Mouse (Mus musculus): ENCODE data around the gene Arih2. TPM values are rescaled to one million over a fixed set of nuclear protein-coding genes. Genes with fewer than 3 reads are reported as not detected.
"Not testable (repeated sequence)": the region's sequence is repeated elsewhere in the genome, so short reads cannot be mapped to it uniquely, and the experiment has no call there.

The Arih2 gene
- polyA plus RNA-seq, 1 experiment = 53.7 TPM

DNA sequence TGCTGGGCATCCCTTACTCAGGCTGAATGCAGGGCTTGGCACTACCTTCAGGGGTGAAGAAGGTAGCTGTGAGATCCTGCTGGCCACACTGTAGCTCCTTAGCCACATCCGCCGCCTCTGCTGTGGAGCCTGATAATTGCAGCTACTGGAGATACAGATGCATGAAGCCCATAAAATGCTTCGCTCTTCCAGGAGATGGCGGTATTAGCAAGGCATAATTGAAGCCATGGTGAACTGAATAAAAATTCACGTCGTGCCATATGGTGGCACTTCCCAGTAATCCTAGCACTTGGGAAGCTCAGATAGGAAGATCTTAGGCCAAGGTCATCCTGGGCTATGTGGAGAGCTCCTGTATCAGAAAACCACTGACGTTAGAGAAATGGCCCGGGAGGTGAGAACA, 20.7 kb upstream of the Arih2 start:
- Histone ChIP-seq H3K4me1 (ENCODE audit: control insufficient read depth, insufficient read depth, low read length) (no peaks in the 10 kb centered on the region), H3K4me3 (replicated peaks; ENCODE audit: insufficient read depth, low read depth, low read length) (no peak overlapping the region), H3K27me3 (ENCODE audit: control insufficient read depth, insufficient read depth, low read length) (no peaks in the 10 kb centered on the region; the same call in 1 of the 2 replicates), H3K27ac (ENCODE audit: insufficient read depth, low read length) (no peak overlapping the region)
- WGBS = 53% methylated on average over 8 of the region's 8 CpGs
- DNase-seq = no peak
- no peak for TF ChIP-seq CTCF (IDR thresholded peaks at IDR 0.05; ENCODE audit: borderline replicate concordance, insufficient read depth, low read depth, low read length)
- TF ChIP-seq POLR2A (IDR thresholded peaks at IDR 0.05; ENCODE audit: borderline replicate concordance, insufficient read depth, low read length) = no peak

DNA sequence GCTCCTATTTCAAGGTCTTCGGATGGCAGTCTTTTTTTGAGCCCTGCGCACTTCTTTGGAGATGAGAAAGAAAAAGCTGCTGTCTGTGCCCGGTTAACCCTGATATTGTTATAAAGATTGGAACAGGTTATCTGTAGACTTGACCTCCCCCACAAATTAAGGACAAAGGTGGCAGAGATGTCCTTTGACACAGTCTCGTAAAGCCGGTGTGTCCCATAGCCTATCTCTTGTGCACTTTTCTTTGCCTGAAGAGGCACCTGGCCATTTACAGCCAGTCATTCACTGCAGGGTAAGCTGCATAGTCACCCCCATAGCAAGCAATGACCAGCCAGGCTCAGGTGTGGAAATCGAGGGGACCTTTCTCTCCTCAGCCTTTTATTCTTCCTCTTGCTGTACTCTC, 13.5 kb upstream of the Arih2 start:
- TF ChIP-seq CTCF (IDR thresholded peaks at IDR 0.05; ENCODE audit: borderline replicate concordance, insufficient read depth, low read depth, low read length) (no peak), POLR2A (IDR thresholded peaks at IDR 0.05; ENCODE audit: borderline replicate concordance, insufficient read depth, low read length) (no peak)
- peak in 1 of 2 experiments; percentile 14 for DNase-seq
- H3K4me1 ChIP-seq (ENCODE audit: control insufficient read depth, insufficient read depth, low read length) = peaks cover 3% of the 10 kb centered on the region; the same call in 1 of the 2 replicates
- no peak overlapping the region for H3K27ac ChIP-seq (ENCODE audit: insufficient read depth, low read length)
- no peaks in the 10 kb centered on the region for H3K27me3 ChIP-seq (ENCODE audit: control insufficient read depth, insufficient read depth, low read length)
- peak overlapping the region; percentile 89 for H3K4me3 ChIP-seq (replicated peaks; ENCODE audit: insufficient read depth, low read depth, low read length)
- WGBS = 42% methylated on average over 6 of the region's 6 CpGs

DNA sequence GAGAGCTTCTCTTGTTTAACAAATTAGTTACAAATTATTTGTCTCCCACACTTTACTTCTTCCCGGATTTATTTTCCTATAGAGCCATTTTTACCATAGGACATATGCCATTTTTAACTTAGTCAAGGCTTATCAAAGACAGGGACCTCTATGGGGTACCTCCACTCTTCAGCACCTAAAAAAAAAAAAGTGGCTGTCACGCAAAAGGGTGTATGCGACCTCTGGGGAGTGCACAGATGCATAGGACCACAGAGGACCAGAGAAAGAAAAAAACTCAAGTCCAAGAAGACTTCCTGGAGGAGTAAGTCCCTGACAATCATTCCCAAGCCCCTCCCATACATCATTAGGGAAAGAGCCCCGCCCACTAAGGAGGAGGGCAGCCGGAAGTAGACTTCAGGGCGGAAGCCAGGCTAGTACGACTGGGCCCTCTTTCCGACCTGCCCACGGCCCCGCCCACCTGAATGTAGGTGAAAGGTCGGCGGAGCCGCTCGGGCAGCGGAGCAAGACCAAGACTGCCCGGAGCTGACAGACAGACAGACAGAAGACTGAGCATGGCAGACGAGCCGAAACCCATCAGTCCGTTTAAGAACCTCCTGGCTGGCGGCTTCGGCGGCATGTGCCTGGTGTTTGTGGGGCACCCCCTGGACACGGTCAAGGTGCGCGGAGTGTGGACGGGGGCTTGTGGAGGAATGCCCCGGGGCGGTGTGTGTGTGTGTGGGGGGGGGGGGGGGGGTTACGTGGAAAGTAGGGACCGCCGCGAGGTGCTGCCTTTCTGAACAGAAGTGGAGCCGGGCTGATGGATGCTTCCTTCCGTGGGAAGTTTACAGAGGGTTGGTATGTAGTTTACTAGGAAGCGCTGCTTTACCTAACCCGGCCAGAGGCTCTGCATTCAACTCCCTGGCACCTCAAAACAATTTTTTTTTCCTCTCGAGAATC, 12.8 kb upstream of the Arih2 start, which contains the start of gene Slc25a20:
Gene Slc25a20 (plus strand): TSS at position 412 of the 936 bp plus-strand sequence.
- WGBS = 3% methylated on average over 37 of the region's 37 CpGs

DNA sequence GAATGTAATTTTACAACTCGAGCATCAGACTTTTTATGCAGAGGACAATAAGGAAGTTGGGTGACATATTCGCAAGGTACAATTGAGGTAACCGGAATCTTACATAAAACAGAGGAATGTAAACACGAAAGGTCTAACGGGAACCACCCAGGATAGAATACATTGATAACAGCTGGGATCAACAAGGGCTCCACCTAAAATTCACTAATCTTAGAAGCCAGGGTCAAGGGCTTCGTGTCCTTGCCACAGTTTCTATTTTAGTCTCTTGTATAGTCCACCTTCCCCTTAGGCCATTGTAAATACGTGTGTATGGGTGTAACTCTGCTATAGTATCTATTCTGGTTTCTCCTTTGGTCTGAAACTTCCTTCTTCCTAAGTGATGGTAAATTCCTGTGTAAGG, 6.7 kb upstream of the Arih2 start:
- H3K4me3 ChIP-seq (replicated peaks; ENCODE audit: insufficient read depth, low read depth, low read length); H3K27ac ChIP-seq (ENCODE audit: insufficient read depth, low read length); H3K27me3 ChIP-seq (ENCODE audit: control insufficient read depth, insufficient read depth, low read length); H3K4me1 ChIP-seq (ENCODE audit: control insufficient read depth, insufficient read depth, low read length); DNase-seq: not testable (repeated sequence)
- 83% methylated on average over 7 of the region's 7 CpGs for WGBS

More for the DNA sequence above, 12.8 kb upstream of the Arih2 start, which contains the start of gene Slc25a20:
- DNase-seq = peak; percentile 72 to 76
- Histone ChIP-seq H3K4me3 (replicated peaks; ENCODE audit: insufficient read depth, low read depth, low read length) (peak within 1 kb of the TSS; percentile 89), H3K27me3 (ENCODE audit: control insufficient read depth, insufficient read depth, low read length) (no peaks in the 10 kb centered on the region), H3K27ac (ENCODE audit: insufficient read depth, low read length) (no peak within 1 kb of the TSS), H3K4me1 (ENCODE audit: control insufficient read depth, insufficient read depth, low read length) (peaks cover 3% of the 10 kb centered on the region; the same call in 1 of the 2 replicates)
- TF ChIP-seq POLR2A (IDR thresholded peaks at IDR 0.05; ENCODE audit: borderline replicate concordance, insufficient read depth, low read length) = peak; percentile 55; the same call in 1 of the 2 replicates
- no peak for TF ChIP-seq CTCF (IDR thresholded peaks at IDR 0.05; ENCODE audit: borderline replicate concordance, insufficient read depth, low read depth, low read length)

DNA sequence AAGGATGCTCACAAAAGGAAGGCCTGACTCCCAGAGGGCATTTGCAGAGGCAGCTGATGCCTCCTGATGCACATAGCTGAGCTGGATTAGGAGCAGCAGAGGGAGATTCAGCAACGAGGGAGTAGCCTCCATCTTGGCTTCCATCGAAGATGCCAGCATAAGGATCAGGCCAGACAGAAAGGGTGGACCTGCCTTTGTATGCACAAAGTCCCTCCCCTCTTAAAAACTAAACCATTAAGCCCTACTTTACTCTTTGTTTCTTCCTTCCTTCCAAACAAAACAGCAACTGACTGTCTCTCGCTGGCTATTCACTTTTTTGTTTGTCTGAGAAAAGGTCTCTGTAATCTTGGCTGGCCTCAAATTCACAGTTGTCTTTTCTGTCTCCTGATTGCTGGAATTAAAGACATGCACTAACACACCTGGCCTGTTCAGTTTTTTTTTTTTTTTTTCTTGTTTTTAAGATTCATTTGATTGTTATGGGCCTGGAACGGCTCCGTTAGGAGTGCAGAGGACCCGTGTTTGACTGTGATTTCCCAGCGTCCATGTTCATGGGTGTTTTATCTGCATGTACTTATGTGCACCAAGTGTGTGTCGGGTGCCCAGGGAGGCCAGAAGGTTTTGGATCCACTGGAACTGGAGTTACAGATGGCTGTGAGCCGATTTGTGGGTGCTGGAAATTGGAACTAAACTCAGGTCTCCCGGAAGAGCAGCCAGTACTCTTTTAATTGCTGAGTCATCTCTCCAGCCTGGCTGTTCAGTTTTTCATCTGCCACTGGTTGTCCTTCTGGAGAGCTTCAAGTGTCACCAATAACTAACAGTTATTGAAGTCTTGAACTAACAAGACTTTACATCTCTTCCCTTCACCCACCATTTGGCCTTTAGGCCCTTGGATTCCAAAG, 5.6 kb upstream of the Arih2 start:
- WGBS = 72% methylated on average over 10 of the region's 10 CpGs
- H3K4me3 ChIP-seq (replicated peaks; ENCODE audit: insufficient read depth, low read depth, low read length) = no peak overlapping the region
- no peak for DNase-seq
- TF ChIP-seq CTCF (IDR thresholded peaks at IDR 0.05; ENCODE audit: borderline replicate concordance, insufficient read depth, low read depth, low read length) = no peak
- H3K27me3 ChIP-seq (ENCODE audit: control insufficient read depth, insufficient read depth, low read length) = no peaks in the 10 kb centered on the region
- H3K4me1 ChIP-seq (ENCODE audit: control insufficient read depth, insufficient read depth, low read length) = no peaks in the 10 kb centered on the region; the same call in 1 of the 2 replicates
- H3K27ac ChIP-seq (ENCODE audit: insufficient read depth, low read length) = no peak overlapping the region

DNA sequence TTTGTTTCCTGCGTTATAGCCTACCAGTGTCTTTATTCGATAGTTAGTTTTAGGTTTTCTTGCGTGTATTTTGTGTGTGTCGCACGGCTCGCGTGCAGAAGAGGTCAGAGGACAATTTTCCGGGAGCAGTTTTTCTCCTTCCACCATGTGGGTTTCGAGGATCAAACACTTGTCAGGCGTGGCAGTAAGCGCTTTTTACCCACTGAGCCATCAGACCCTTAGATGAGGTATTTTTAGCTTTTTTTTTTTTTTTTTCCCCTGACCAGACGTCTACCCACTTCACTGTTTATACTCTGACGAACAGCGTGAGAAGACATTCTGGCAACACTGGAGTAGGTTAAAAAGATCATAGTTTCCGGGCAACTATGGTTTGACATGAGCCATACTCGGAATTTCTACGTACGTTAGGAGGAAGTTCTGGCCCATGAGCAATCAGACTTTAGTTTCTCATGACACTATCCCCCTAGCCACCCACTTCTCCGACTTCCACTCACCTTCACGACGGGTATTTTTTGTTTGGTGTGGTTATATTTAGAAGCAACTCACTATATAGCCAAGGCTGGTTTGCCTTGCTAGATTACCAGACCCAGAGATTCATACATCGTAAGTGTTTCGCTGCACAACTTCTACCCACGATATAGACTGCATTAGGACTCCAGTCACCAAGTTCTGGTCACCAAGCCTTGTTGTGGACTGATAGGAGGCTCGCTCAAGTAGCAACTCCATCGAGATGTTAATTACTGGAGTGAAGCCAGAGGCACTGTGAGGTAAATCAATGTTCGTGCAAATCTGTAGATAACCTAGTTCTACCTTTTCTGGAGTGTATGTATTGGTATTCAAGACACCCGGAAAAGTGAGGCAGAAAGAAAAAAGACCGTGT, 615 bp upstream of the Arih2 start:
- TF ChIP-seq CTCF (IDR thresholded peaks at IDR 0.05; ENCODE audit: borderline replicate concordance, insufficient read depth, low read depth, low read length) = no peak
- TF ChIP-seq POLR2A (IDR thresholded peaks at IDR 0.05; ENCODE audit: borderline replicate concordance, insufficient read depth, low read length) = no peak
- peak overlapping the region; percentile 78 for H3K4me3 ChIP-seq (replicated peaks; ENCODE audit: insufficient read depth, low read depth, low read length)
- H3K27ac ChIP-seq (ENCODE audit: insufficient read depth, low read length) = peak overlapping the region; percentile 65; the same call in 1 of the 2 replicates
- peak; percentile 12 to 21 for DNase-seq
- 15% methylated on average over 29 of the region's 29 CpGs for WGBS
- peaks cover 5% of the 10 kb centered on the region; the same call in 1 of the 2 replicates for H3K4me1 ChIP-seq (ENCODE audit: control insufficient read depth, insufficient read depth, low read length)
- H3K27me3 ChIP-seq (ENCODE audit: control insufficient read depth, insufficient read depth, low read length) = no peaks in the 10 kb centered on the region

DNA sequence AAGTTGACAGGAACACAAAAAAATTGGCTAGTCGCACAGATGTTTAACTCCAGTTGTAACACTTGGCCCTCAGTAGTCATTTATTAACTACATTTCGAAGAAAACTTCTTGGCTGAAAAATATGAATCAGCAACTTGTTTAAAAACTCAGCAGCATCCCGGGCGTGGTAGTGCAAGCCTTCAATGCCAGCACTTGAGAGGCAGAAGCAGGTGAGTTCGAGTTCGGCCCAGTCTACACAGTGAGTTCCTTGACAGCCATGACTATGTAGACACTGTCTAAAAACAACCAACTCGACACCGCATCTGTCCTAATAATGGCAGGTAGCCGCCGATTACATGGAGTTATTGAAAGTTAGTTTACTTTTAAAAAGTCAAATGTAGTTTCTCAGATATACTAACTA, 1.0 kb downstream of the Arih2 start:
- H3K27me3 ChIP-seq (ENCODE audit: control insufficient read depth, insufficient read depth, low read length) = no peaks in the 10 kb centered on the region
- H3K27ac ChIP-seq (ENCODE audit: insufficient read depth, low read length) = no peak overlapping the region
- peaks cover 5% of the 10 kb centered on the region; the same call in 1 of the 2 replicates for H3K4me1 ChIP-seq (ENCODE audit: control insufficient read depth, insufficient read depth, low read length)
- DNase-seq = peak in 1 of 2 experiments; percentile 8
- 31% methylated on average over 10 of the region's 10 CpGs for WGBS
- peak overlapping the region; percentile 78 for H3K4me3 ChIP-seq (replicated peaks; ENCODE audit: insufficient read depth, low read depth, low read length)
- TF ChIP-seq POLR2A (IDR thresholded peaks at IDR 0.05; ENCODE audit: borderline replicate concordance, insufficient read depth, low read length) = no peak
- no peak for TF ChIP-seq CTCF (IDR thresholded peaks at IDR 0.05; ENCODE audit: borderline replicate concordance, insufficient read depth, low read depth, low read length)

Data from cerebellum, adult 2 months (tissue).